Mouse (Mus musculus) liver, postnatal 0 days (tissue): ENCODE results near the gene Egfem1. TPM values are rescaled to one million over a fixed set of nuclear protein-coding genes. Genes with fewer than 3 reads are reported as not detected.

Source experiments
- ATAC-seq: fragments of 200-750 bp; cut with Nextera tagmentation; 2 replicates; pipeline ENCODE4 v1.8.0; 2017; ENCODE audit warnings: mild to moderate bottlenecking, moderate library complexity
- DNase-seq: peaks from one replicate; pipeline ENCODE4 v3.0.0-alpha.2; 2016
- H3K27ac ChIP-seq: fragments of 300-500 bp; sonication (generic); 2 replicates; pipeline ENCODE4 v1.5.1; 2014; ENCODE audit warnings: antibody characterized with exemption, moderate library complexity, mild to moderate bottlenecking, low read depth
- H3K27me3 ChIP-seq: fragments of 300-500 bp; sonication (generic); 2 replicates; pipeline ENCODE4 v1.6.1; 2014; ENCODE audit warnings: low read length, control low read depth, mixed read lengths; ENCODE audit not compliant: insufficient read depth
- H3K36me3 ChIP-seq: fragments of 300-500 bp; sonication (generic); replicated peaks from 2 replicates; pipeline ENCODE4 v1.6.1; 2014; ENCODE audit warnings: mild to moderate bottlenecking, control low read depth, low read length, moderate library complexity, mixed read lengths; ENCODE audit not compliant: insufficient read depth
- H3K4me1 ChIP-seq: fragments of 300-500 bp; sonication (generic); 2 replicates; pipeline ENCODE4 v1.6.1; 2014; ENCODE audit warnings: antibody characterized with exemption, mild to moderate bottlenecking, control low read depth; ENCODE audit not compliant: insufficient read depth
- H3K4me2 ChIP-seq: fragments of 300-500 bp; sonication (generic); 2 replicates; pipeline ENCODE4 v1.6.1; 2014; ENCODE audit warnings: low read depth, mild to moderate bottlenecking, low read length, moderate library complexity, mixed read lengths
- H3K4me3 ChIP-seq: fragments of 300-500 bp; sonication (generic); 2 replicates; pipeline ENCODE4 v1.5.1; 2014; ENCODE audit warnings: low read depth, low read length
- H3K9ac ChIP-seq: fragments of 300-500 bp; sonication (generic); replicated peaks from 2 replicates; pipeline ENCODE4 v1.6.1; 2014; ENCODE audit warnings: mild to moderate bottlenecking, moderate library complexity
- H3K9me3 ChIP-seq: fragments of 300-500 bp; sonication (generic); 2 replicates; pipeline ENCODE4 v1.6.1; 2016; ENCODE audit warnings: mild to moderate bottlenecking, control low read depth, low read length, mixed read lengths
- CTCF ChIP-seq: sonication (generic); IDR thresholded peaks from 2 replicates; pipeline ENCODE4 v1.5.1; 2016; ENCODE audit warnings: antibody characterized with exemption, low read depth
- EP300 ChIP-seq: IDR thresholded peaks from 2 replicates; pipeline ENCODE4 v1.6.1; 2016; ENCODE audit warnings: antibody characterized with exemption, low read depth, mild to moderate bottlenecking
- WGBS: fragments of 180-500 bp; shearing (Covaris S2); extraction: QIAGEN DNeasy Blood & Tissue Kit; methylation state at CpG from one replicate; pipeline ENCODE4 v1.1.7; 2014; ENCODE audit not compliant: insufficient replicate concordance; 5-methylcytosine and 5-hydroxymethylcytosine counted together
- polyA plus RNA-seq: library from polyadenylated mRNA; unstranded; fragments of >200 nt; fragmentation: Nextera tagmentation; extraction: Ambion mirVana; gene quantifications from 2 replicates; pipeline ENCODE4 v1.2.1, GENCODE M21; 2015

The Egfem1 gene
- polyA plus RNA-seq, 1 experiment from 2014 or later = 0.69 TPM

DNA sequence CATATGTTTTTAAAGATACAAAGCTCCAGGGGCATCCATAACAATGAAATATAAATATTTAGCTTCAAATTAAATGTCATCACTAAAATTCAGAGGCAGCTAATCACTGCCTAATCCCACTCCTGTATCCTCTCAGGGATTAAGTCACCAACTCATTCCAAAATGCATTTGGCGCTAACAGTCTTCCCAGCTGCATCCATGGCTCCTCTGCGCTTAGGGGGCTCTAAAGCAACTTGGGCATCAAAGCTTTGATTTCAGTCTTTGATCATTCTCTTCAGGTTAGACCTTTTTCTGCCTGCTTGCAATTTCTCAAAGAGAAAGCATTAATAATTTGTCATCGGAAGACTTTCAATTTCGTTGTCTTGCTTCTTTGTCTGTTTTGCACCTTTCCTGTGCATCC lies 87.2 kb downstream of the Egfem1 start:
- H3K4me1 ChIP-seq = no peaks in the 10 kb centered on the region
- no peaks in the 10 kb centered on the region for H3K27me3 ChIP-seq
- no peaks in the 10 kb centered on the region for H3K36me3 ChIP-seq
- no peak overlapping the region for H3K4me2 ChIP-seq
- TF ChIP-seq CTCF (no peak), EP300 (no peak)
- 78% methylated on average over 4 of the region's 4 CpGs for WGBS
- H3K4me3 ChIP-seq = no peak overlapping the region
- ATAC-seq (no peak), DNase-seq (no peak)
- H3K9ac ChIP-seq = no peak overlapping the region
- no peak overlapping the region for H3K27ac ChIP-seq
- H3K9me3 ChIP-seq = no peaks in the 10 kb centered on the region

DNA sequence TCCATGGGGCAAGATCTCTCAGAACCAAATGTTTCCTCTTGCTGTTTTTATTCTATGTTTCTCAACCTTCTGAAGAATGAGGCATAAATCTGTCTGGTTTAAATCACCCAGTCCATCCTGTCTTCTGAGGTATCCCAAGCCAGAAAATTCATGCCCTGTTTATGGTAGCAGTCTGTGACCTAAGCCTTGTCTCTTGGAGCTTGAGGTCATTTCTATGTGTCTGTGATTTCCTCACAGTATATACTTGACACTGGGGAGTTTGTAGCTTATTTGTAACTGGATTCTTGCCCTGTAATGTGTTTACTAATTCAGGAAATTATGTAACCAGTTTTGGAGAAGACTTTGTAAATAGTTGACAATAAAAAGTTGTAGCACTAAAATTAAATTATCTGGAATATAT lies 95.2 kb downstream of the Egfem1 start:
- Histone ChIP-seq H3K4me3 (no peak overlapping the region), H3K9me3 (no peaks in the 10 kb centered on the region), H3K4me2 (no peak overlapping the region), H3K27ac (no peak overlapping the region), H3K27me3 (no peaks in the 10 kb centered on the region), H3K9ac (no peak overlapping the region), H3K36me3 (no peaks in the 10 kb centered on the region), H3K4me1 (no peaks in the 10 kb centered on the region)
- TF ChIP-seq CTCF (no peak), EP300 (no peak)
- no peak for ATAC-seq
- DNase-seq = no peak

- H3K9me3 ChIP-seq = no peaks in the 10 kb centered on the region
- DNase-seq = no peak
- ATAC-seq = no peak
- no peak overlapping the region for H3K9ac ChIP-seq
- no peak overlapping the region for H3K4me2 ChIP-seq
- H3K27me3 ChIP-seq = no peaks in the 10 kb centered on the region
- WGBS = 80% methylated on average over 10 of the region's 10 CpGs
- H3K4me3 ChIP-seq = no peak overlapping the region
- H3K4me1 ChIP-seq = no peaks in the 10 kb centered on the region
- TF ChIP-seq CTCF (no peak), EP300 (no peak)
- no peak overlapping the region for H3K27ac ChIP-seq
- H3K36me3 ChIP-seq = no peaks in the 10 kb centered on the region
Observed at GRCm38 (mm10) chr3:29182988-29183387, 101.2 kb downstream of the Egfem1 start.

DNA sequence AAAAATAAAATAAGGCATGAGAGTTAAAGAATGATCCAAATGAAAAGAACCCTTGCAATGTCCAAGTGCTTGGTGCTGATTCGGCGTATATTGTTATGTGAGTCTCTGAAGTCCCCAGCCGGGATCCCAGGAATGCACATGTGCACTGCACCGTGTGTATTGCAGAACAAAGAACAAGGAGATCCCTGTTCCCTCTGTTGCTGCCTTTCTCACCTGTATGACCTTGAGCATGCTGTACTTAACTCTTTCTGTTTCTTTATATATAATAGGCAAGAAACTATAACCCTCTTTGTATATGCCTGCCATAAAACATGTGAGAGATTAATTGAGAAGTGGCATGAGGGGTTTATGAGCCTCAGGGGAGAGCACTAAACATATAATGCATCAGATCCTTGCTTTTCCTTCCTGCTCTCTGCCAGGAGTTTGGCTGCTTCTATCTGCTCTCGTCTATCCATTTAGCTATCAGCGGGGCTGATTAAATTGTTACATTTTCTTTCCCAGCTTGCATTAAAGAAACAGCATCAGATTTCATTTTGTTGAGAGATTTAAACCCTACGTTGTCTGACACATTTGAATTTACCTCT lies 101.9 kb downstream of the Egfem1 start:
- Histone ChIP-seq H3K27ac (no peak overlapping the region), H3K4me1 (no peaks in the 10 kb centered on the region), H3K4me2 (no peak overlapping the region), H3K4me3 (no peak overlapping the region), H3K36me3 (no peaks in the 10 kb centered on the region), H3K9ac (no peak overlapping the region), H3K9me3 (no peaks in the 10 kb centered on the region), H3K27me3 (no peaks in the 10 kb centered on the region)
- 71% methylated on average over 7 of the region's 7 CpGs for WGBS
- DNase-seq (no peak), ATAC-seq (no peak)
- TF ChIP-seq CTCF (no peak), EP300 (no peak)

- Histone ChIP-seq H3K4me3 (no peak overlapping the region), H3K27me3 (no peaks in the 10 kb centered on the region), H3K36me3 (no peaks in the 10 kb centered on the region), H3K4me1 (no peaks in the 10 kb centered on the region), H3K9ac (no peak overlapping the region), H3K4me2 (no peak overlapping the region), H3K9me3 (no peaks in the 10 kb centered on the region), H3K27ac (no peak overlapping the region)
- TF ChIP-seq EP300 = no peak
- no peak for TF ChIP-seq CTCF
- WGBS = 66% methylated on average over 7 of the region's 7 CpGs
- DNase-seq = no peak
- no peak for ATAC-seq
Observed at GRCm38 (mm10) chr3:29184486-29185241, 102.8 kb downstream of the Egfem1 start.

- DNase-seq (no peak), ATAC-seq (no peak)
- Histone ChIP-seq H3K9me3 (no peaks in the 10 kb centered on the region), H3K27ac (no peak overlapping the region), H3K27me3 (no peaks in the 10 kb centered on the region), H3K4me2 (no peak overlapping the region), H3K4me1 (no peaks in the 10 kb centered on the region), H3K36me3 (no peaks in the 10 kb centered on the region), H3K9ac (no peak overlapping the region), H3K4me3 (no peak overlapping the region)
- 57% methylated on average over 6 of the region's 6 CpGs for WGBS
- TF ChIP-seq EP300 (no peak), CTCF (no peak)
Observed at GRCm38 (mm10) chr3:29190263-29190662, 108.4 kb downstream of the Egfem1 start.
